Mouse (Mus musculus): ENCODE results near the gene Cmc4.

Cmc4 gene

GRCm38 (mm10) chrX:75415936-75416785 is at the start of gene Cmc4, which contains the start of the genes Mtcp1 and Brcc3:
Gene Cmc4, minus strand, starts transcription at chrX:75416584.
Gene Mtcp1, minus strand, starts transcription at chrX:75416588.
Gene Brcc3, plus strand, starts transcription at chrX:75416628.
- peak; percentile 83 for DNase-seq (ENCODE audit: extremely low read depth, low read depth)

GRCm38 (mm10) chrX:75454597-75454996 is 38.2 kb upstream of the Cmc4 start:
- DNase-seq (ENCODE audit: extremely low read depth, low read depth) = no peak

- DNase-seq (ENCODE audit: extremely low read depth, low read depth) = no peak
These were observed 6.7 kb downstream of the Cmc4 start for GRCm38 (mm10) chrX:75409711-75410110.

GRCm38 (mm10) chrX:75403350-75403749 is 13.0 kb downstream of the Cmc4 start:
- no peak for DNase-seq (ENCODE audit: extremely low read depth, low read depth)

GRCm38 (mm10) chrX:75402668-75403067 is 13.7 kb downstream of the Cmc4 start:
- peak; percentile 77 for DNase-seq (ENCODE audit: extremely low read depth, low read depth)

- DNase-seq (ENCODE audit: extremely low read depth, low read depth) = no peak
These were observed 16.9 kb downstream of the Cmc4 start for GRCm38 (mm10) chrX:75399471-75399870.

- peak; percentile 83 for DNase-seq (ENCODE audit: extremely low read depth, low read depth)
These were observed 34.1 kb downstream of the Cmc4 start, which contains the start of the genes Fundc2 and F8 for GRCm38 (mm10) chrX:75382195-75382771. Gene Fundc2, plus strand, starts transcription at chrX:75382399. Gene F8, minus strand, starts transcription at chrX:75382615.

GRCm38 (mm10) chrX:75381699-75382098 is 34.7 kb downstream of the Cmc4 start:
- DNase-seq (ENCODE audit: extremely low read depth, low read depth) = no peak

- no peak for DNase-seq (ENCODE audit: extremely low read depth, low read depth)
These were observed 35.2 kb downstream of the Cmc4 start for GRCm38 (mm10) chrX:75381176-75381575.

GRCm38 (mm10) chrX:75376815-75377214 is 39.6 kb downstream of the Cmc4 start:
- DNase-seq (ENCODE audit: extremely low read depth, low read depth) = peak; percentile 23

GRCm38 (mm10) chrX:75372666-75373425 is 43.5 kb downstream of the Cmc4 start:
- no peak for DNase-seq (ENCODE audit: extremely low read depth, low read depth)

- DNase-seq (ENCODE audit: extremely low read depth, low read depth) = peak; percentile 30
These were observed 46.2 kb downstream of the Cmc4 start for GRCm38 (mm10) chrX:75370197-75370596.
